Mouse (Mus musculus) midbrain, embryonic 13.5 days (tissue): Measurements from ENCODE around the gene Pgap2. TPM values are rescaled to one million over a fixed set of nuclear protein-coding genes. Genes with fewer than 3 reads are reported as not detected.

Source experiments
- ATAC-seq: fragments of 200-750 bp; cut with Nextera tagmentation; 2 replicates; pipeline ENCODE4 v1.8.0; 2017; ENCODE audit warnings: mild to moderate bottlenecking, moderate TSS enrichment, moderate library complexity
- H3K27ac ChIP-seq: fragments of 300-500 bp; sonication (generic); 2 replicates; pipeline ENCODE4 v1.5.1; 2015; ENCODE audit warnings: inconsistent platforms, mild to moderate bottlenecking, moderate library complexity
- H3K27me3 ChIP-seq: fragments of 300-500 bp; sonication (generic); 2 replicates; pipeline ENCODE4 v1.6.1; 2015; ENCODE audit warnings: mild to moderate bottlenecking, inconsistent platforms
- H3K36me3 ChIP-seq: fragments of 300-500 bp; sonication (generic); 2 replicates; pipeline ENCODE4 v1.6.1; 2015; ENCODE audit warnings: mild to moderate bottlenecking, inconsistent platforms
- H3K4me1 ChIP-seq: fragments of 300-500 bp; sonication (generic); replicated peaks from 2 replicates; pipeline ENCODE4 v1.6.1; 2015; ENCODE audit warnings: inconsistent platforms
- H3K4me2 ChIP-seq: fragments of 300-500 bp; sonication (generic); replicated peaks from 2 replicates; pipeline ENCODE4 v1.6.1; 2015; ENCODE audit warnings: moderate library complexity, mild to moderate bottlenecking, inconsistent platforms
- H3K4me3 ChIP-seq: fragments of 300-500 bp; sonication (generic); replicated peaks from 2 replicates; pipeline ENCODE4 v1.5.1; 2015; ENCODE audit warnings: mild to moderate bottlenecking, inconsistent platforms
- H3K9ac ChIP-seq: fragments of 300-500 bp; sonication (generic); replicated peaks from 2 replicates; pipeline ENCODE4 v1.6.1; 2015; ENCODE audit warnings: mild to moderate bottlenecking, inconsistent platforms
- H3K9me3 ChIP-seq: fragments of 300-500 bp; sonication (generic); 2 replicates; pipeline ENCODE4 v1.6.1; 2016; ENCODE audit warnings: mild to moderate bottlenecking, inconsistent platforms
- WGBS: fragments of 180-500 bp; shearing (Covaris S2); methylation state at CpG from one replicate; pipeline ENCODE4 v1.1.7; 2015; 5-methylcytosine and 5-hydroxymethylcytosine counted together
- polyA plus RNA-seq: library from polyadenylated mRNA; unstranded; fragments of >200 nt; fragmentation: Nextera tagmentation; extraction: Ambion mirVana; gene quantifications from 2 replicates; pipeline ENCODE4 v1.2.1, GENCODE M21; 2015

Gene Pgap2
- polyA plus RNA-seq, 1 experiment from 2014 or later, result 51.6 TPM

GRCm38 (mm10) chr7:102244782-102245535 is 35.0 kb downstream of the Pgap2 start:
- Histone ChIP-seq H3K9me3 (no peaks in the 10 kb centered on the region), H3K4me1 (peaks cover 43% of the 10 kb centered on the region), H3K27ac (no peak overlapping the region), H3K9ac (no peak overlapping the region), H3K4me3 (no peak overlapping the region), H3K4me2 (no peak overlapping the region), H3K36me3 (peaks cover under 1% of the 10 kb centered on the region), H3K27me3 (no peaks in the 10 kb centered on the region)
- 88% methylated on average over 3 of the region's 3 CpGs for WGBS
- ATAC-seq, result no peak

- no peak overlapping the region for H3K4me2 ChIP-seq
- no peaks in the 10 kb centered on the region for H3K9me3 ChIP-seq
- H3K27ac ChIP-seq, result no peak overlapping the region
- H3K4me3 ChIP-seq, result no peak overlapping the region
- no peaks in the 10 kb centered on the region for H3K27me3 ChIP-seq
- peaks cover 43% of the 10 kb centered on the region for H3K4me1 ChIP-seq
- H3K9ac ChIP-seq, result no peak overlapping the region
- WGBS, result 0% methylated on average over 1 of the region's 1 CpGs
- H3K36me3 ChIP-seq, result no peaks in the 10 kb centered on the region
- no peak for ATAC-seq
These were observed 35.8 kb downstream of the Pgap2 start for GRCm38 (mm10) chr7:102245775-102246174.

- no peak overlapping the region for H3K27ac ChIP-seq
- WGBS, result 49% methylated on average over 6 of the region's 6 CpGs
- no peaks in the 10 kb centered on the region for H3K36me3 ChIP-seq
- H3K9me3 ChIP-seq, result no peaks in the 10 kb centered on the region
- no peaks in the 10 kb centered on the region for H3K27me3 ChIP-seq
- H3K9ac ChIP-seq, result no peak overlapping the region
- ATAC-seq, result no peak
- no peak overlapping the region for H3K4me3 ChIP-seq
- no peak overlapping the region for H3K4me2 ChIP-seq
- H3K4me1 ChIP-seq, result peaks cover 45% of the 10 kb centered on the region
These were observed 36.3 kb downstream of the Pgap2 start for GRCm38 (mm10) chr7:102246265-102246664.

GRCm38 (mm10) chr7:102246956-102247797 is 37.2 kb downstream of the Pgap2 start:
- Histone ChIP-seq H3K27me3 (no peaks in the 10 kb centered on the region), H3K9me3 (no peaks in the 10 kb centered on the region), H3K27ac (no peak overlapping the region), H3K4me2 (no peak overlapping the region), H3K4me1 (peaks cover 46% of the 10 kb centered on the region), H3K4me3 (no peak overlapping the region), H3K36me3 (no peaks in the 10 kb centered on the region), H3K9ac (no peak overlapping the region)
- ATAC-seq, result no peak
- 54% methylated on average over 12 of the region's 12 CpGs for WGBS

- H3K27ac ChIP-seq, result no peak overlapping the region
- peak overlapping the region; percentile 72 for H3K4me3 ChIP-seq
- H3K9me3 ChIP-seq, result no peaks in the 10 kb centered on the region
- H3K4me1 ChIP-seq, result peaks cover 46% of the 10 kb centered on the region
- 30% methylated on average over 16 of the region's 16 CpGs for WGBS
- no peaks in the 10 kb centered on the region for H3K36me3 ChIP-seq
- ATAC-seq, result no peak
- H3K4me2 ChIP-seq, result peak overlapping the region; percentile 93
- no peaks in the 10 kb centered on the region for H3K27me3 ChIP-seq
- peak overlapping the region; percentile 85 for H3K9ac ChIP-seq
These were observed 38.8 kb downstream of the Pgap2 start for GRCm38 (mm10) chr7:102248691-102249404.

GRCm38 (mm10) chr7:102249531-102249895 is 39.5 kb downstream of the Pgap2 start:
- Histone ChIP-seq H3K36me3 (no peaks in the 10 kb centered on the region), H3K4me3 (peak overlapping the region; percentile 72), H3K4me1 (peaks cover 46% of the 10 kb centered on the region), H3K27me3 (no peaks in the 10 kb centered on the region), H3K27ac (peak overlapping the region; percentile 67), H3K4me2 (peak overlapping the region; percentile 93), H3K9ac (peak overlapping the region; percentile 85), H3K9me3 (no peaks in the 10 kb centered on the region)
- WGBS, result 0% methylated on average over 23 of the region's 23 CpGs
- peak; percentile 53 for ATAC-seq

GRCm38 (mm10) chr7:102249896-102250630 is 40.1 kb downstream of the Pgap2 start:
- H3K27ac ChIP-seq, result peak overlapping the region; percentile 67
- peak; percentile 83 for ATAC-seq
- H3K9me3 ChIP-seq, result no peaks in the 10 kb centered on the region
- WGBS, result under 1% methylated on average over 41 of the region's 49 CpGs
- peak overlapping the region; percentile 93 for H3K4me2 ChIP-seq
- no peaks in the 10 kb centered on the region for H3K36me3 ChIP-seq
- H3K9ac ChIP-seq, result peak overlapping the region; percentile 85
- no peaks in the 10 kb centered on the region for H3K27me3 ChIP-seq
- H3K4me3 ChIP-seq, result peak overlapping the region; percentile 72
- H3K4me1 ChIP-seq, result peaks cover 46% of the 10 kb centered on the region

- no peaks in the 10 kb centered on the region for H3K9me3 ChIP-seq
- peak; percentile 80 for ATAC-seq
These were observed 40.7 kb downstream of the Pgap2 start for GRCm38 (mm10) chr7:102250631-102251214.

GRCm38 (mm10) chr7:102253631-102254030 is 43.6 kb downstream of the Pgap2 start:
- H3K4me3 ChIP-seq, result no peak overlapping the region
- no peak overlapping the region for H3K4me2 ChIP-seq
- peaks cover 15% of the 10 kb centered on the region for H3K4me1 ChIP-seq
- no peak overlapping the region for H3K9ac ChIP-seq
- no peak overlapping the region for H3K27ac ChIP-seq
- no peaks in the 10 kb centered on the region for H3K36me3 ChIP-seq
- 90% methylated on average over 1 of the region's 1 CpGs for WGBS
- H3K9me3 ChIP-seq, result no peaks in the 10 kb centered on the region
- no peaks in the 10 kb centered on the region for H3K27me3 ChIP-seq
- ATAC-seq, result no peak

More at GRCm38 (mm10) chr7:102250631-102251214, 40.7 kb downstream of the Pgap2 start:
- peak overlapping the region; percentile 85 for H3K9ac ChIP-seq
- under 1% methylated on average over 25 of the region's 33 CpGs for WGBS
- no peaks in the 10 kb centered on the region for H3K36me3 ChIP-seq
- H3K4me2 ChIP-seq, result peak overlapping the region; percentile 93
- H3K4me1 ChIP-seq, result peaks cover 44% of the 10 kb centered on the region
- H3K27me3 ChIP-seq, result no peaks in the 10 kb centered on the region
- peak overlapping the region; percentile 72 for H3K4me3 ChIP-seq
- peak overlapping the region; percentile 67 for H3K27ac ChIP-seq

- Histone ChIP-seq H3K27ac (no peak within 1 kb of the TSS), H3K4me3 (no peak within 1 kb of the TSS), H3K4me1 (peaks cover 3% of the 10 kb centered on the region), H3K9me3 (no peaks in the 10 kb centered on the region), H3K36me3 (no peaks in the 10 kb centered on the region), H3K27me3 (no peaks in the 10 kb centered on the region), H3K4me2 (no peak within 1 kb of the TSS), H3K9ac (no peak within 1 kb of the TSS)
- WGBS, result 79% methylated on average over 3 of the region's 3 CpGs
- no peak for ATAC-seq
These were observed 45.9 kb downstream of the Pgap2 start, which contains the start of gene Rhog for GRCm38 (mm10) chr7:102255954-102256353. Gene Rhog, minus strand, starts transcription at chr7:102256054.

GRCm38 (mm10) chr7:102256636-102257035 is 46.6 kb downstream of the Pgap2 start:
- WGBS, result 85% methylated on average over 3 of the region's 3 CpGs
- H3K27me3 ChIP-seq, result no peaks in the 10 kb centered on the region
- H3K4me3 ChIP-seq, result no peak overlapping the region
- ATAC-seq, result no peak
- H3K36me3 ChIP-seq, result no peaks in the 10 kb centered on the region
- no peak overlapping the region for H3K27ac ChIP-seq
- H3K4me2 ChIP-seq, result no peak overlapping the region
- no peaks in the 10 kb centered on the region for H3K9me3 ChIP-seq
- no peak overlapping the region for H3K9ac ChIP-seq
- no peaks in the 10 kb centered on the region for H3K4me1 ChIP-seq
